Comparison of ENCODE assay signal across 8 mouse cellular contexts in genomic region chr4:148074521-148075189, GRCm38 (mm10). TPM values are rescaled to one million over a fixed set of nuclear protein-coding genes. Genes with fewer than 3 reads are reported as not detected.
A peak's percentile ranks its signal among the peaks of the same experiment; 100 is the strongest.
DNase-seq lines count a peak whose midpoint lies in the region; ATAC-seq and TF ChIP-seq lines count a peak whose summit lies in the region.

No protein-coding gene starts in this region.

- no peak for TF ChIP-seq CTCF in lung, adult 2 months (IDR thresholded peaks at IDR 0.05; ENCODE audit: insufficient read depth, low read length)

- TF ChIP-seq POLR2A in lung, adult 2 months (IDR thresholded peaks at IDR 0.05; ENCODE audit: borderline replicate concordance, extremely low read depth, low read depth, low read length): no peak

- H3K9me3 ChIP-seq in heart, embryonic 16.5 days (replicated peaks; ENCODE audit: control insufficient read depth, low read length): no peaks in the 10 kb centered on the region

- H3K27ac ChIP-seq in heart, embryonic 16.5 days (ENCODE audit: low read length): no peak overlapping the region

- no peak for ATAC-seq in heart, embryonic 16.5 days (replicated peaks; ENCODE audit: extremely low read depth, insufficient read depth, low FRiP score)

- H3K27me3 ChIP-seq in heart, embryonic 16.5 days (ENCODE audit: control insufficient read depth, insufficient read depth, low read length): no peaks in the 10 kb centered on the region

- peak overlapping the region; percentile 5 for H3K9ac ChIP-seq in heart, embryonic 16.5 days (ENCODE audit: low read length)

- peaks cover 6% of the 10 kb centered on the region; the same call in 1 of the 2 replicates for H3K36me3 ChIP-seq in heart, embryonic 16.5 days (ENCODE audit: control insufficient read depth, insufficient read depth)

- 35% methylated on average over 17 of the region's 17 CpGs for WGBS in lung, adult 2 months
- WGBS in heart, embryonic 16.5 days: 44% methylated on average over 17 of the region's 17 CpGs

- H3K4me1 ChIP-seq in lung, adult 2 months (ENCODE audit: control insufficient read depth, insufficient read depth, low read length): no peaks in the 10 kb centered on the region
- peaks cover 3% of the 10 kb centered on the region; the same call in 1 of the 2 replicates for H3K4me1 ChIP-seq in heart, embryonic 16.5 days (ENCODE audit: control insufficient read depth, insufficient read depth, low read length)

- DNase-seq in lung, adult 2 months: peak; percentile 19
- DNase-seq in lung, postnatal 4 days: no peak
- DNase-seq in adipocyte (ENCODE audit: low spot score): peak; percentile 38
- DNase-seq in lung, postnatal 10 days: peak; percentile 44
- no peak for DNase-seq in urinary bladder, adult 2 months (ENCODE audit: low spot score)
- DNase-seq in urinary bladder, postnatal 14 days (ENCODE audit: low spot score): no peak
- DNase-seq in adrenal gland, adult 8-10 months: no peak

- no peak overlapping the region for H3K4me3 ChIP-seq in lung, adult 2 months (replicated peaks; ENCODE audit: extremely low read depth, low read depth, low read length)
- peak overlapping the region; percentile 43 for H3K4me3 ChIP-seq in heart, embryonic 16.5 days (ENCODE audit: low read length)

- H3K4me2 ChIP-seq in heart, embryonic 16.5 days (ENCODE audit: low read depth, low read length): peak overlapping the region; percentile 58

RNA-seq across cellular contexts. Expression of gene Agtrap, which starts 13.2 kb away (rescaled TPM):
- 50.1 and 56.8 TPM in 2 replicates for polyA plus RNA-seq in lung, adult 2 months (2012; rRNA removed)
- polyA plus RNA-seq in heart, embryonic 16.5 days (2015; fragmentation: Nextera tagmentation; extraction: Ambion mirVana): 17.2 and 17.9 TPM in 2 replicates
- polyA plus RNA-seq in urinary bladder, adult 2 months (2012; rRNA removed): 20.4 and 25.4 TPM in 2 replicates
- 100 to 1,000 TPM; 117 to 136 (median 124) TPM for total RNA-seq in adrenal gland, adult 8-10 months (2022)

RNA-seq across cellular contexts. Expression of gene Mthfr, which starts 35.8 kb away (rescaled TPM):
- 34.8 and 38.9 TPM in 2 replicates for polyA plus RNA-seq in lung, adult 2 months (2012; rRNA removed)
- polyA plus RNA-seq in heart, embryonic 16.5 days (2015; fragmentation: Nextera tagmentation; extraction: Ambion mirVana): 11.7 and 13.9 TPM in 2 replicates
- polyA plus RNA-seq in urinary bladder, adult 2 months (2012; rRNA removed): 24.7 and 29.1 TPM in 2 replicates
- total RNA-seq in adrenal gland, adult 8-10 months (2022): 10 to 100 TPM; 24.2 to 51.9 (median 36.7) TPM

RNA-seq across cellular contexts. Expression of gene Clcn6, which starts 36.0 kb away (rescaled TPM):
- 14.1 and 14.9 TPM in 2 replicates for polyA plus RNA-seq in lung, adult 2 months (2012; rRNA removed)
- 6.8 and 7.1 TPM in 2 replicates for polyA plus RNA-seq in heart, embryonic 16.5 days (2015; fragmentation: Nextera tagmentation; extraction: Ambion mirVana)
- 8.5 and 9.6 TPM in 2 replicates for polyA plus RNA-seq in urinary bladder, adult 2 months (2012; rRNA removed)
- 10 to 100 TPM; 10.1 to 20.4 (median 15.8) TPM for total RNA-seq in adrenal gland, adult 8-10 months (2022)

RNA-seq across cellular contexts. Expression of gene Mad2l2, which starts 55.5 kb away (rescaled TPM):
- 26.9 and 30.8 TPM in 2 replicates for polyA plus RNA-seq in lung, adult 2 months (2012; rRNA removed)
- polyA plus RNA-seq in heart, embryonic 16.5 days (2015; fragmentation: Nextera tagmentation; extraction: Ambion mirVana): 35.5 and 36.0 TPM in 2 replicates
- polyA plus RNA-seq in urinary bladder, adult 2 months (2012; rRNA removed): 25.3 and 28.7 TPM in 2 replicates
- total RNA-seq in adrenal gland, adult 8-10 months (2022): 10 to 100 TPM; 24.5 to 32.7 (median 28.9) TPM

RNA-seq across cellular contexts. Expression of gene Draxin, which starts 55.8 kb away (rescaled TPM):
- polyA plus RNA-seq in lung, adult 2 months (2012; rRNA removed): 0.15 and 0.59 TPM in 2 replicates
- polyA plus RNA-seq in heart, embryonic 16.5 days (2015; fragmentation: Nextera tagmentation; extraction: Ambion mirVana): 0.02 TPM in 1 of 2 replicates, not detected in the other
- polyA plus RNA-seq in urinary bladder, adult 2 months (2012; rRNA removed): 0.01 and 0.04 TPM in 2 replicates
- under 1 TPM; 0.06 to 0.15 (median 0.12) TPM for total RNA-seq in adrenal gland, adult 8-10 months (2022)

Comparison
In these comparisons a context has a peak if more than half of its experiments do, and no peak if none do; other contexts are left out.
1. DNase-seq: peak in lung, adult 2 months (single experiment), adipocyte (single experiment) and lung, postnatal 10 days (single experiment); none in lung, postnatal 4 days (0 of 2), urinary bladder, adult 2 months (single experiment), urinary bladder, postnatal 14 days (single experiment) and adrenal gland, adult 8-10 months (single experiment).